Mouse (Mus musculus) lung, adult 18-20 months (tissue): ENCODE data around the gene Gm20894.
"Not testable (repeated sequence)": the region's sequence is repeated elsewhere in the genome, so short reads cannot be mapped to it uniquely, and the experiment has no call there.

Experiments used
- DNase-seq, 2 experiments: peaks; one replicate each; pipeline ENCODE4 v3.0.0; 2022; ENCODE audit warnings: mixed read lengths in 2 of 2

Gene Gm20894

DNA sequence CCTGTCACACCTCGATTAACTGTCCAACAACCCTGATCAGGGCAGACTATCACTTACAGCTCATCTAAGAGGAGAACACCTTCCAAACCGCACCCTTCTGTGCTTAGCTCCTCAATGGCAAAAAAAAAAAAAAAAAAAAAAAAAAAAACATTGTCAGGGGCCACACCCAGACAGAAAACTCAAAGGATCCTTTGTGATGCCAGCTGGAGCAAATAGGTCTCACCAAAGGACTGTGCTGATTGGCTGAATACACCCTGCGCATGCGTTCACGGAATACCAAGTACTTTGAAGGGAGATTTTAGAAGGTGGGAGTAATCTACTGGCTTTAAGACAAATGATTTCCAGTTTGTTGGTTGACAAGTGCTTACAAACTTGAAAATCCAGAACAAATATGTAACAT is at the start of gene Gm20894:
Gm20894 (minus strand) TSS at position 101 of the 400 bp plus-strand sequence.
- not testable (repeated sequence) for DNase-seq
